Mouse (Mus musculus) layer of hippocampus, adult 9-11 months (tissue): ENCODE measurements around the gene D10Wsu102e.
A peak's percentile ranks its signal among the peaks of the same experiment; 100 is the strongest.

Experiments
- DNase-seq: peaks from one replicate; pipeline ENCODE4 v3.0.0; 2022

Gene D10Wsu102e

GRCm38 (mm10) chr10:83359956-83360355 is at the start of gene D10Wsu102e:
Gene D10Wsu102e, plus strand, starts transcription at chr10:83360221.
- DNase-seq = peak; percentile 98

GRCm38 (mm10) chr10:83310356-83310755 is 49.7 kb upstream of the D10Wsu102e start:
- no peak for DNase-seq

- DNase-seq = no peak
Observed at GRCm38 (mm10) chr10:83313033-83313432, 47.0 kb upstream of the D10Wsu102e start.

GRCm38 (mm10) chr10:83320396-83320795 is 39.6 kb upstream of the D10Wsu102e start:
- DNase-seq = no peak

- DNase-seq = peak; percentile 30
Observed at GRCm38 (mm10) chr10:83320870-83321269, 39.2 kb upstream of the D10Wsu102e start.

GRCm38 (mm10) chr10:83321528-83321927 is 38.5 kb upstream of the D10Wsu102e start:
- DNase-seq = no peak

- DNase-seq = no peak
Observed at GRCm38 (mm10) chr10:83322551-83323100, 37.4 kb upstream of the D10Wsu102e start.

- DNase-seq = no peak
Observed at GRCm38 (mm10) chr10:83324871-83325270, 35.1 kb upstream of the D10Wsu102e start.

GRCm38 (mm10) chr10:83325903-83326302 is 34.1 kb upstream of the D10Wsu102e start:
- DNase-seq = no peak

- no peak for DNase-seq
Observed at GRCm38 (mm10) chr10:83326648-83327285, 33.3 kb upstream of the D10Wsu102e start.

GRCm38 (mm10) chr10:83328791-83329190 is 31.2 kb upstream of the D10Wsu102e start:
- no peak for DNase-seq

GRCm38 (mm10) chr10:83330336-83330735 is 29.7 kb upstream of the D10Wsu102e start:
- DNase-seq = no peak

- DNase-seq = no peak
Observed at GRCm38 (mm10) chr10:83331811-83332210, 28.2 kb upstream of the D10Wsu102e start.

GRCm38 (mm10) chr10:83332581-83332980 is 27.4 kb upstream of the D10Wsu102e start:
- no peak for DNase-seq

- DNase-seq = no peak
Observed at GRCm38 (mm10) chr10:83336336-83336735, 23.7 kb upstream of the D10Wsu102e start.

GRCm38 (mm10) chr10:83337159-83337951 is 22.7 kb upstream of the D10Wsu102e start, which contains the start of gene Slc41a2:
Gene Slc41a2, minus strand, starts transcription at chr10:83337882.
- peak; percentile 63 for DNase-seq

GRCm38 (mm10) chr10:83337971-83338598 is 21.9 kb upstream of the D10Wsu102e start:
- no peak for DNase-seq

GRCm38 (mm10) chr10:83341226-83341625 is 18.8 kb upstream of the D10Wsu102e start:
- no peak for DNase-seq

- peak; percentile 37 for DNase-seq
Observed at GRCm38 (mm10) chr10:83343171-83343570, 16.9 kb upstream of the D10Wsu102e start.

GRCm38 (mm10) chr10:83343828-83344685 is 16.0 kb upstream of the D10Wsu102e start:
- no peak for DNase-seq

- no peak for DNase-seq
Observed at GRCm38 (mm10) chr10:83345693-83346358, 14.2 kb upstream of the D10Wsu102e start.

GRCm38 (mm10) chr10:83346359-83346736 is 13.7 kb upstream of the D10Wsu102e start:
- no peak for DNase-seq
